Mouse (Mus musculus) intestine, postnatal 0 days (tissue): ENCODE data around the gene Emp1. TPM values are rescaled to one million over a fixed set of nuclear protein-coding genes. Genes with fewer than 3 reads are reported as not detected.
A peak's percentile ranks its signal among the peaks of the same experiment; 100 is the strongest.

Source experiments
- ATAC-seq: fragments of 200-750 bp; cut with Nextera tagmentation; 2 replicates; pipeline ENCODE4 v1.8.0; 2017; ENCODE audit warnings: mild to moderate bottlenecking, moderate TSS enrichment, moderate library complexity
- H3K27ac ChIP-seq: fragments of 300-500 bp; sonication (generic); 2 replicates; pipeline ENCODE4 v1.5.1; 2014; ENCODE audit warnings: mild to moderate bottlenecking, low read depth, low read length, moderate library complexity
- H3K27me3 ChIP-seq: fragments of 300-500 bp; sonication (generic); replicated peaks from 2 replicates; pipeline ENCODE4 v1.6.1; 2014; ENCODE audit warnings: low read length, mixed read lengths; ENCODE audit not compliant: control insufficient read depth, insufficient read depth
- H3K36me3 ChIP-seq: fragments of 300-500 bp; sonication (generic); 2 replicates; pipeline ENCODE4 v1.6.1; 2014; ENCODE audit warnings: mild to moderate bottlenecking, moderate library complexity; ENCODE audit not compliant: control insufficient read depth, insufficient read depth
- H3K4me1 ChIP-seq: fragments of 300-500 bp; sonication (generic); replicated peaks from 2 replicates; pipeline ENCODE4 v1.6.1; 2014; ENCODE audit warnings: antibody characterized with exemption, low read length, mixed read lengths; ENCODE audit not compliant: control insufficient read depth, insufficient read depth
- H3K4me2 ChIP-seq: fragments of 300-500 bp; sonication (generic); replicated peaks from 2 replicates; pipeline ENCODE4 v1.6.1; 2014; ENCODE audit warnings: low read depth, mild to moderate bottlenecking, moderate library complexity
- H3K4me3 ChIP-seq: fragments of 300-500 bp; sonication (generic); 2 replicates; pipeline ENCODE4 v1.5.1; 2014; ENCODE audit warnings: low read depth, low read length
- H3K9ac ChIP-seq: fragments of 300-500 bp; sonication (generic); 2 replicates; pipeline ENCODE4 v1.6.1; 2014; ENCODE audit warnings: mild to moderate bottlenecking, low read depth, low read length
- H3K9me3 ChIP-seq: fragments of 300-500 bp; sonication (generic); 2 replicates; pipeline ENCODE4 v1.6.1; 2016; ENCODE audit warnings: mixed run types; ENCODE audit not compliant: control insufficient read depth
- CTCF ChIP-seq: sonication (generic); IDR thresholded peaks from 2 replicates; pipeline ENCODE4 v1.5.1; 2016; ENCODE audit warnings: low read depth, mild to moderate bottlenecking, control low read depth, antibody characterized with exemption, moderate library complexity
- WGBS: fragments of 180-500 bp; shearing (Covaris S2); extraction: QIAGEN DNeasy Blood & Tissue Kit; methylation state at CpG from one replicate; pipeline ENCODE4 v1.1.7; 2014; 5-methylcytosine and 5-hydroxymethylcytosine counted together
- polyA plus RNA-seq: library from polyadenylated mRNA; unstranded; fragments of >200 nt; fragmentation: Nextera tagmentation; extraction: Ambion mirVana; gene quantifications from 2 replicates; pipeline ENCODE4 v1.2.1, GENCODE M21; 2015

Gene Emp1
- polyA plus RNA-seq, 1 experiment from 2014 or later, result 42.8 TPM

GRCm38 (mm10) chr6:135324111-135324510 is 38.2 kb upstream of the Emp1 start:
- no peaks in the 10 kb centered on the region for H3K9me3 ChIP-seq
- no peak overlapping the region for H3K27ac ChIP-seq
- WGBS, result 65% methylated on average over 3 of the region's 3 CpGs
- H3K4me1 ChIP-seq, result peaks cover 17% of the 10 kb centered on the region
- no peak overlapping the region for H3K9ac ChIP-seq
- no peak overlapping the region for H3K4me3 ChIP-seq
- no peak for TF ChIP-seq CTCF
- no peak for ATAC-seq
- H3K4me2 ChIP-seq, result no peak overlapping the region
- no peaks in the 10 kb centered on the region for H3K36me3 ChIP-seq
- no peaks in the 10 kb centered on the region for H3K27me3 ChIP-seq

- Histone ChIP-seq H3K9me3 (no peaks in the 10 kb centered on the region), H3K27me3 (no peaks in the 10 kb centered on the region), H3K9ac (no peak overlapping the region), H3K4me3 (no peak overlapping the region), H3K27ac (peak overlapping the region; percentile 71), H3K36me3 (no peaks in the 10 kb centered on the region), H3K4me2 (no peak overlapping the region; the same call in 1 of the 2 replicates), H3K4me1 (peaks cover 17% of the 10 kb centered on the region)
- 27% methylated on average over 9 of the region's 9 CpGs for whole genome bisulfite sequencing
- ATAC-seq, result peak; percentile 79
- no peak for TF ChIP-seq CTCF
Measured at GRCm38 (mm10) chr6:135324686-135325300, 37.6 kb upstream of the Emp1 start.

GRCm38 (mm10) chr6:135326847-135327246 is 35.5 kb upstream of the Emp1 start:
- WGBS, result 52% methylated on average over 7 of the region's 7 CpGs
- no peak for TF ChIP-seq CTCF
- Histone ChIP-seq H3K4me2 (no peak overlapping the region), H3K4me3 (no peak overlapping the region), H3K27ac (peak overlapping the region; percentile 71), H3K9ac (no peak overlapping the region), H3K4me1 (peaks cover 17% of the 10 kb centered on the region), H3K9me3 (no peaks in the 10 kb centered on the region), H3K36me3 (no peaks in the 10 kb centered on the region), H3K27me3 (no peaks in the 10 kb centered on the region)
- ATAC-seq, result peak; percentile 75

GRCm38 (mm10) chr6:135331916-135332315 is 30.4 kb upstream of the Emp1 start:
- H3K27ac ChIP-seq, result no peak overlapping the region
- H3K9me3 ChIP-seq, result no peaks in the 10 kb centered on the region
- no peak overlapping the region for H3K4me3 ChIP-seq
- no peak for ATAC-seq
- no peaks in the 10 kb centered on the region for H3K27me3 ChIP-seq
- H3K9ac ChIP-seq, result no peak overlapping the region
- WGBS, result 74% methylated on average over 4 of the region's 4 CpGs
- no peaks in the 10 kb centered on the region for H3K36me3 ChIP-seq
- 0 out of 2 replicates have a peak overlapping the region, but pooled peaks have one; percentile 39 for H3K4me2 ChIP-seq
- H3K4me1 ChIP-seq, result 0 out of 2 replicates have a peak, but pooled peaks cover 7% of the 10 kb centered on the region
- TF ChIP-seq CTCF, result 0 out of 2 replicates have a peak, but pooled peaks have one; percentile 15

- Histone ChIP-seq H3K4me2 (peak overlapping the region; percentile 39; the same call in 1 of the 2 replicates), H3K36me3 (no peaks in the 10 kb centered on the region), H3K9me3 (no peaks in the 10 kb centered on the region), H3K4me3 (no peak overlapping the region), H3K4me1 (0 out of 2 replicates have a peak, but pooled peaks cover 7% of the 10 kb centered on the region), H3K27me3 (no peaks in the 10 kb centered on the region), H3K9ac (no peak overlapping the region), H3K27ac (no peak overlapping the region)
- no peak for TF ChIP-seq CTCF
- WGBS, result 36% methylated on average over 10 of the region's 10 CpGs
- ATAC-seq, result peak; percentile 73
Measured at GRCm38 (mm10) chr6:135332737-135333281, 29.5 kb upstream of the Emp1 start.

- 0 out of 2 replicates have a peak, but pooled peaks have one; percentile 13 for TF ChIP-seq CTCF
- no peak overlapping the region for H3K9ac ChIP-seq
- H3K9me3 ChIP-seq, result no peaks in the 10 kb centered on the region
- no peak overlapping the region for H3K4me3 ChIP-seq
- 0 out of 2 replicates have a peak, but pooled peaks cover 7% of the 10 kb centered on the region for H3K4me1 ChIP-seq
- 74% methylated on average over 5 of the region's 5 CpGs for WGBS
- no peak overlapping the region for H3K4me2 ChIP-seq
- no peaks in the 10 kb centered on the region for H3K36me3 ChIP-seq
- no peaks in the 10 kb centered on the region for H3K27me3 ChIP-seq
- peak overlapping the region; percentile 35; the same call in 1 of the 2 replicates for H3K27ac ChIP-seq
- no peak for ATAC-seq
Measured at GRCm38 (mm10) chr6:135333994-135334651, 28.2 kb upstream of the Emp1 start.
